Mouse (Mus musculus) MEL (cell line): Measurements from ENCODE around the gene H2-Q10. TPM values are rescaled to one million over a fixed set of nuclear protein-coding genes. Genes with fewer than 3 reads are reported as not detected.
A peak's percentile ranks its signal among the peaks of the same experiment; 100 is the strongest.
"Not testable (repeated sequence)": the region's sequence is repeated elsewhere in the genome, so short reads cannot be mapped to it uniquely, and the experiment has no call there.

ENCODE experiments used
- DNase-seq: peaks from one replicate; pipeline ENCODE4 v3.0.0; 2011; ENCODE audit warnings: low read depth, low spot score
- H3K27ac ChIP-seq: 2 replicates; pipeline ENCODE4 v1.5.1; 2012; ENCODE audit warnings: low read depth, mild to moderate bottlenecking, control low read depth, low read length, moderate library complexity; ENCODE audit not compliant: control insufficient read depth
- H3K27me3 ChIP-seq, 2 experiments: fragments of 150-350 bp in 1 of 2; sonication (generic) in 1 of 2; 2 replicates each; pipeline ENCODE4 v1.6.1; 2012; ENCODE audit warnings: low read length in 2 of 2, mild to moderate bottlenecking in 2 of 2, improper control_type of control experiment in 1 of 2, moderate library complexity in 1 of 2; ENCODE audit not compliant: insufficient read depth in 2 of 2, control insufficient read depth in 1 of 2
- H3K36me3 ChIP-seq, 2 experiments: 2 replicates each; pipeline ENCODE4 v1.6.1; 2012 to 2014; ENCODE audit warnings: low read length in 2 of 2, improper control_type of control experiment in 1 of 2, inconsistent platforms in 1 of 2, mild to moderate bottlenecking in 1 of 2; ENCODE audit not compliant: insufficient read depth in 2 of 2, control insufficient read depth in 1 of 2
- H3K4me1 ChIP-seq, 2 experiments: fragments of 150-350 bp in 1 of 2; sonication (generic) in 1 of 2; 2 replicates each; pipeline ENCODE4 v1.6.1; 2012; ENCODE audit warnings: low read length in 2 of 2, improper control_type of control experiment in 1 of 2, mild to moderate bottlenecking in 1 of 2; ENCODE audit not compliant: insufficient read depth in 2 of 2, control insufficient read depth in 1 of 2
- H3K4me3 ChIP-seq, 2 experiments: fragments of 150-350 bp in 1 of 2; sonication (generic) in 1 of 2; 2 replicates each; pipeline ENCODE4 v1.5.1; 2012; ENCODE audit warnings: low read depth in 2 of 2, low read length in 2 of 2, mild to moderate bottlenecking in 2 of 2, moderate library complexity in 2 of 2, control low read depth in 1 of 2, improper control_type of control experiment in 1 of 2; ENCODE audit not compliant: control insufficient read depth in 1 of 2, insufficient read depth in 1 of 2
- H3K79me2 ChIP-seq: 2 replicates; pipeline ENCODE4 v1.6.1; 2012; ENCODE audit warnings: mild to moderate bottlenecking, low read length, moderate library complexity; ENCODE audit not compliant: control insufficient read depth, poor library complexity, insufficient read depth
- H3K9ac ChIP-seq: 2 replicates; pipeline ENCODE4 v1.6.1; 2012; ENCODE audit warnings: low read depth, mild to moderate bottlenecking, control low read depth, low read length, moderate library complexity; ENCODE audit not compliant: control insufficient read depth, poor library complexity, severe bottlenecking
- H3K9me3 ChIP-seq: fragments of 150-350 bp; sonication (generic); replicated peaks from 2 replicates; pipeline ENCODE4 v1.6.1; 2012; ENCODE audit warnings: mild to moderate bottlenecking, low read length, improper control_type of control experiment, moderate library complexity; ENCODE audit not compliant: insufficient read depth
- CTCF ChIP-seq, 3 experiments: IDR thresholded peaks in 2 of 3; conservative IDR thresholded peaks in 1 of 3; 2 replicates each; pipeline ENCODE4 v1.5.1; 2011 to 2012; ENCODE audit warnings: low read length in 3 of 3, low read depth in 2 of 3, mild to moderate bottlenecking in 2 of 3, improper control_type of control experiment in 1 of 3, inconsistent platforms in 1 of 3, mixed read lengths in 1 of 3, moderate library complexity in 1 of 3; ENCODE audit not compliant: control insufficient read depth in 1 of 3, insufficient read depth in 1 of 3, poor library complexity in 1 of 3, severe bottlenecking in 1 of 3
- RAD21 ChIP-seq: IDR thresholded peaks from 2 replicates; pipeline ENCODE4 v1.6.1; 2011; ENCODE audit warnings: mild to moderate bottlenecking, low read depth, low read length, improper control_type of control experiment
- SMC3 ChIP-seq: IDR thresholded peaks from 2 replicates; pipeline ENCODE4 v1.6.1; 2011; ENCODE audit warnings: low read depth, low read length, improper control_type of control experiment
- polyA plus RNA-seq, 2 experiments: library from polyadenylated mRNA; stranded (reverse) in 1 of 2; unstranded in 1 of 2; fragments of >175 nt in 1 of 2; fragments of >200 nt in 1 of 2; gene quantifications; 2 replicates each; pipeline versions ENCODE4 v1.2.1 to v1.2.4; 2012; ENCODE audit warnings: low replicate concordance in 2 of 2, low read depth in 1 of 2; ENCODE audit not compliant: insufficient read length in 2 of 2, insufficient read depth in 1 of 2, missing spikeins in 1 of 2
- total RNA-seq: library from RNA; depleted of rRNA; stranded (reverse); fragments of 300-350 nt; gene quantifications from 2 replicates; pipeline ENCODE4 v1.2.3, GENCODE M21; 2012

Gene H2-Q10
- total and polyA plus RNA-seq, 3 experiments = 0.15 to 8.9 TPM; not detected in 1

DNA sequence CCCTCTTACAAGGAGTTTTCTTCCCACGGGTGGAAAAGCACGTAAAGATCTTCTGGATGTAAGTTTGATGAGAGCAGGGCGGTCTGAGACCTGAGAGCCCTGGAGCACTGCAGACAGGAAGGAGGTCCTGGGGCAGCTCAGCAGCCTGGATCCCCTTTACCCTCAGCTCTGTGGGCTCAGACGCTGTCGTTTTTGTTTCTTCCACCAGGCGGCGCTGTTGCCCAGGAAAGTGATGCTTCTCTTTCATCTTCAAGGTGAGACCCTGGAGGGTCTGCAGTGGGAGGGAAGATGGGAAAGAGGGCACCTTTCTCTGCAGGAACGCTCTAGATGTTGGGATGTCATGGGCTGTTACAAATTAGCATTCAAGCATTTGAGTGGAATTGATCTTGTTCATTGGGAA is 35.1 kb upstream of the H2-Q10 start:
- not testable (repeated sequence) for H3K27ac ChIP-seq, H3K36me3 ChIP-seq, H3K4me1 ChIP-seq, DNase-seq, H3K27me3 ChIP-seq, H3K9ac ChIP-seq, H3K4me3 ChIP-seq, H3K9me3 ChIP-seq, H3K79me2 ChIP-seq
- 0 out of 2 replicates have a peak, but pooled peaks have one; percentile 12 for TF ChIP-seq SMC3
- TF ChIP-seq CTCF (IDR thresholded peaks at IDR 0.05 in 2 of 3, conservative IDR thresholded peaks at IDR 0.05 in 1 of 3; ENCODE audit: control insufficient read depth in 1 of 3, insufficient read depth in 1 of 3, low read depth in 2 of 3, low read length in 3 of 3, poor library complexity in 1 of 3, severe bottlenecking in 1 of 3) = peak; percentile 45 to 65 (median 50)
- TF ChIP-seq RAD21 = peak; percentile 11; the same call in 1 of the 2 replicates

DNA sequence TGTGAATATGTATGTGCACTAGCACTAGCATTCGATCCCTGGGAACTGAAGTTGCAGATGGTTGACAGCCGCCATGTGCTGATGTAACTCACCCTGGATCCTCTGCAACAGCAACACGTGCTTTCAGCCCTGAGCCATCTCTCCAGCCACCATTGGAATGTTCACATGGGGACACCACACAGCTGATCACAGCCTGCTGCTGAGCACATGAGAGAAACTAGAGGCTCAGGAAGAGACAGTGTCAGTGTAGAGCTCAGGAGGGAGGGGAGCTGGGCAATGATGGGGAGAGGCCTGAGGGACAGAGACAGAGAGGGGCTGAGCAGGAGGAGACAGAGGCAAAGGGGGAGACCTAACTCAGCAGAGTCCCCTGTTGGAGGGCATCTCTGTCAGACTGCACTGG is 34.3 kb upstream of the H2-Q10 start:
- not testable (repeated sequence) for H3K4me3 ChIP-seq, H3K36me3 ChIP-seq

DNA sequence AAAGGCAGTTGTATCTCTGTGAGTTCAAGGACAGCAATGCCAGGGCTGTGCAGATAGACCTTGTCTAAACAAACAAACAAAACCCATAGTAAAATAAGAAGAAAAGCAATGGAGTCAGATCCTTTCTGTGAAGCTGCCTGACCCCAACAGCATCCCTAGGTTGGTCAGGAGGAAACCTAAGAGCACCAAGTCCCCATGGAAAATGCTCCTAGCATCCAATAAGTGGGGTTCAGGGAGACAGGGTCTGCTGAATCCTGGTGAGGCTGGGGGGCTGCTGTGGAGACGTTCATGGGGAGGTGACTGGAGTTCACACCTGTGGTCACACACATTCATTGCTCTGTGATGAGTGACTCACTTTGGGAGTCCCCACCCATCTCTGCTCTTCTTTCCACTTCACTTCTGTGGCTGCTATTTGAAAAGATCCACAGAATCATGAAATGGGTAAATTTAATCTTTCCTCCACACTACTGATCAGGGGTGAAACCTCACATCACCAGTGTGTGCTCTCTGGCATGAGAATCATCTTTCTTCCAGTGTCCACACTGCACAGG is 32.4 kb upstream of the H2-Q10 start:
- not testable (repeated sequence) for H3K36me3 ChIP-seq, H3K9ac ChIP-seq, DNase-seq, H3K27me3 ChIP-seq, H3K9me3 ChIP-seq, H3K4me1 ChIP-seq, H3K27ac ChIP-seq, H3K4me3 ChIP-seq, H3K79me2 ChIP-seq

More for the DNA sequence above, 34.3 kb upstream of the H2-Q10 start:
- not testable (repeated sequence) for H3K9ac ChIP-seq, H3K4me1 ChIP-seq, H3K27me3 ChIP-seq, H3K27ac ChIP-seq, H3K9me3 ChIP-seq, DNase-seq, H3K79me2 ChIP-seq

DNA sequence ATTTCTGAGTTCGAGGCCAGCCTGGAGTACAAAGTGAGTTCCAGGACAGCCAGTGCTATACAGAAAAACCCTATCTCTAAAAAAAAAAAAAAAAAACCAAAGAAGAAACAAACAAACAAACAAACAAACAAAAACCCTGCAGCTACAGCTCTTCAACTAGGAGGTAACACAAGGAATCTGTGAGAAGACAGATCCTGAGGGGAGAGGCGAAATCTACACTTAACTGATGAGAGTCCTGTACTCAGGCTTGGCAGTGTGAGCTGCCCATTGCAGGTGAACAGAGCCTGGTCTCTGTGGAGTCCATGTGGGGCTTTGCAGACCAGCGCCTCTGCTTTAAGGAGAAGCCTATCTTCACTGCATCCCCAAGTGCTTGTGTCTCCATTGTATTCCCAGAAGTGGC is 31.5 kb upstream of the H2-Q10 start:
- H3K27me3 ChIP-seq, H3K27ac ChIP-seq, H3K4me1 ChIP-seq, H3K79me2 ChIP-seq, H3K4me3 ChIP-seq, DNase-seq, H3K9ac ChIP-seq, H3K36me3 ChIP-seq, H3K9me3 ChIP-seq: not testable (repeated sequence)

DNA sequence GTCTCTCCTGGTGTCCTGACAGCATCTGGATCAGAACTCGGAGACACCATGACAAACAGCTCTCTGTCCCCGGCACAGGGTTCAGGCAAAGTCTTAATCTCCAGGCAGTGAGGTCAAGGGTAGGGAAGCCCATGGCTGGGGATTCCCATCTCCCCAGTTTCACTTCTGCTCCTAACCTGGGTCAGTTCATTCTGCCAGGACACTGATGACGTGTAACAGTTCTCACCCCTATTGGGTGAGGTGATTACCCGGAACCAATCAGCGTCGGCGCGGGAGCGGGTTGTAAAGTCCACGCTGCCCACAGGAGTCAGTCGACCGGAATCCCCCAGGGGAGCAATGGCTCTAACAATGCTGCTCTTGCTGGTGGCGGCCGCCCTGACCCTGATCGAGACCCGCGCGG is 31.0 kb upstream of the H2-Q10 start, which contains the start of gene H2-Q7:
TSS of gene H2-Q7 (plus strand) at position 271 of the 400 bp plus-strand sequence.
- H3K9me3 ChIP-seq, H3K27ac ChIP-seq, H3K27me3 ChIP-seq, H3K36me3 ChIP-seq, H3K9ac ChIP-seq, H3K4me1 ChIP-seq, H3K4me3 ChIP-seq, H3K79me2 ChIP-seq: not testable (repeated sequence)
- DNase-seq = peak; percentile 64

DNA sequence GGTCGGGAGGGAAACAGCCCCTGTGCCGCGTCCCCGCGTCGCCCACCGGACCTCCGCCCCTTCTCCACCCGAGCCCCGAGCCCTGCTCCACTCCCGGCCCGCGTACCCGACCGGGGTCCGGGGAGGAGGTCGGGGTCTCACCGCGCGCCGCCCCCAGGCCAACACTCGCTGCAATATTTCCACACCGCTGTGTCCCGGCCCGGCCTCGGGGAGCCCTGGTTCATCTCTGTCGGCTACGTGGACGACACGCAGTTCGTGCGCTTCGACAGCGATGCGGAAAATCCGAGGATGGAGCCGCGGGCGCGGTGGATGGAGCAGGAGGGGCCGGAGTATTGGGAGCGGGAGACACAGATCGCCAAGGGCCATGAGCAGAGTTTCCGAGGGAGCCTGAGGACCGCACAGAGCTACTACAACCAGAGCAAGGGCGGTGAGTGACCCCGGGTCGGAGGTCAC is 30.6 kb upstream of the H2-Q10 start:
- not testable (repeated sequence) for H3K27me3 ChIP-seq, H3K36me3 ChIP-seq, DNase-seq, H3K4me1 ChIP-seq, H3K79me2 ChIP-seq, H3K9me3 ChIP-seq, H3K9ac ChIP-seq, H3K27ac ChIP-seq, H3K4me3 ChIP-seq
